Mouse (Mus musculus): ENCODE results near the gene Gsk3a. TPM values are rescaled to one million over a fixed set of nuclear protein-coding genes. Genes with fewer than 3 reads are reported as not detected.

The Gsk3a gene
- polyA plus RNA-seq, 1 experiment from 2014 or later = 8.2 TPM

- no peak for ATAC-seq (ENCODE audit: extremely low read depth, insufficient number of reproducible peaks, low FRiP score, low TSS enrichment)
- Histone ChIP-seq H3K9ac (peak overlapping the region; percentile 100), H3K27me3 (replicated peaks) (no peaks in the 10 kb centered on the region), H3K27ac (replicated peaks) (peak overlapping the region; percentile 100), H3K4me2 (peak overlapping the region; percentile 96), H3K36me3 (peaks cover 51% of the 10 kb centered on the region), H3K4me1 (peaks cover 65% of the 10 kb centered on the region), H3K4me3 (peak overlapping the region; percentile 99), H3K9me3 (no peaks in the 10 kb centered on the region)
- 53% methylated on average over 20 of the region's 20 CpGs for WGBS
Observed at GRCm38 (mm10) chr7:25246079-25246758, 8.6 kb upstream of the Gsk3a start.

GRCm38 (mm10) chr7:25244562-25245369 is 7.1 kb upstream of the Gsk3a start:
- H3K9ac ChIP-seq = peak overlapping the region; percentile 45; the same call in 1 of the 2 replicates
- peaks cover 59% of the 10 kb centered on the region for H3K36me3 ChIP-seq
- no peak overlapping the region for H3K4me3 ChIP-seq
- H3K27ac ChIP-seq (replicated peaks) = peak overlapping the region; percentile 100
- peaks cover 74% of the 10 kb centered on the region for H3K4me1 ChIP-seq
- H3K9me3 ChIP-seq = no peaks in the 10 kb centered on the region
- H3K4me2 ChIP-seq = no peak overlapping the region
- 87% methylated on average over 30 of the region's 30 CpGs for WGBS
- no peak for ATAC-seq (ENCODE audit: extremely low read depth, insufficient number of reproducible peaks, low FRiP score, low TSS enrichment)
- no peaks in the 10 kb centered on the region for H3K27me3 ChIP-seq (replicated peaks)

GRCm38 (mm10) chr7:25243361-25243760 is 5.7 kb upstream of the Gsk3a start:
- ATAC-seq (ENCODE audit: extremely low read depth, insufficient number of reproducible peaks, low FRiP score, low TSS enrichment) = no peak
- Histone ChIP-seq H3K4me1 (peaks cover 81% of the 10 kb centered on the region), H3K36me3 (peaks cover 59% of the 10 kb centered on the region), H3K4me3 (no peak overlapping the region), H3K27ac (replicated peaks) (no peak overlapping the region; the same call in 1 of the 2 replicates), H3K9me3 (no peaks in the 10 kb centered on the region), H3K27me3 (replicated peaks) (no peaks in the 10 kb centered on the region), H3K4me2 (no peak overlapping the region), H3K9ac (peak overlapping the region; percentile 56)
- WGBS = 89% methylated on average over 4 of the region's 4 CpGs

GRCm38 (mm10) chr7:25241062-25241461 is 3.4 kb upstream of the Gsk3a start:
- Histone ChIP-seq H3K4me2 (no peak overlapping the region), H3K27ac (replicated peaks) (peak overlapping the region; percentile 70), H3K4me1 (peaks cover 70% of the 10 kb centered on the region), H3K4me3 (no peak overlapping the region), H3K9me3 (no peaks in the 10 kb centered on the region), H3K36me3 (peaks cover 57% of the 10 kb centered on the region), H3K27me3 (replicated peaks) (no peaks in the 10 kb centered on the region), H3K9ac (peak overlapping the region; percentile 41; the same call in 1 of the 2 replicates)
- WGBS = 19% methylated on average over 2 of the region's 2 CpGs
- no peak for ATAC-seq (ENCODE audit: extremely low read depth, insufficient number of reproducible peaks, low FRiP score, low TSS enrichment)

GRCm38 (mm10) chr7:25240631-25241030 is 3.0 kb upstream of the Gsk3a start:
- H3K4me2 ChIP-seq = no peak overlapping the region

GRCm38 (mm10) chr7:25238829-25239623 is 1.4 kb upstream of the Gsk3a start:
- Histone ChIP-seq H3K27me3 (replicated peaks) (no peaks in the 10 kb centered on the region), H3K4me3 (peak overlapping the region; percentile 79), H3K9me3 (no peaks in the 10 kb centered on the region), H3K36me3 (peaks cover 51% of the 10 kb centered on the region), H3K4me1 (peaks cover 63% of the 10 kb centered on the region), H3K4me2 (peak overlapping the region; percentile 86), H3K27ac (replicated peaks) (peak overlapping the region; percentile 86), H3K9ac (peak overlapping the region; percentile 73)
- WGBS = 2% methylated on average over 30 of the region's 30 CpGs
- ATAC-seq (ENCODE audit: extremely low read depth, insufficient number of reproducible peaks, low FRiP score, low TSS enrichment) = peak; percentile 16

More at GRCm38 (mm10) chr7:25240631-25241030, 3.0 kb upstream of the Gsk3a start:
- peaks cover 52% of the 10 kb centered on the region for H3K36me3 ChIP-seq
- peak overlapping the region; percentile 70 for H3K27ac ChIP-seq (replicated peaks)
- ATAC-seq (ENCODE audit: extremely low read depth, insufficient number of reproducible peaks, low FRiP score, low TSS enrichment) = no peak
- peaks cover 70% of the 10 kb centered on the region for H3K4me1 ChIP-seq
- WGBS = 56% methylated on average over 7 of the region's 7 CpGs
- no peaks in the 10 kb centered on the region for H3K27me3 ChIP-seq (replicated peaks)
- no peaks in the 10 kb centered on the region for H3K9me3 ChIP-seq
- H3K4me3 ChIP-seq = no peak overlapping the region
- H3K9ac ChIP-seq = peak overlapping the region; percentile 8; the same call in 1 of the 2 replicates

- Histone ChIP-seq H3K27me3 (replicated peaks) (no peaks in the 10 kb centered on the region), H3K9ac (peak overlapping the region; percentile 73), H3K9me3 (no peaks in the 10 kb centered on the region), H3K4me2 (peak overlapping the region; percentile 86), H3K4me3 (peak overlapping the region; percentile 79), H3K36me3 (peaks cover 51% of the 10 kb centered on the region), H3K4me1 (peaks cover 55% of the 10 kb centered on the region), H3K27ac (replicated peaks) (peak overlapping the region; percentile 86)
- ATAC-seq (ENCODE audit: extremely low read depth, insufficient number of reproducible peaks, low FRiP score, low TSS enrichment) = peak; percentile 81
- 0% methylated on average over 23 of the region's 23 CpGs for WGBS
Observed at GRCm38 (mm10) chr7:25238015-25238706, 510 bp upstream of the Gsk3a start.

GRCm38 (mm10) chr7:25235526-25235925 is 2.1 kb downstream of the Gsk3a start:
- no peak for ATAC-seq (ENCODE audit: extremely low read depth, insufficient number of reproducible peaks, low FRiP score, low TSS enrichment)
- Histone ChIP-seq H3K27me3 (replicated peaks) (no peaks in the 10 kb centered on the region), H3K9ac (peak overlapping the region; percentile 97; the same call in 1 of the 2 replicates), H3K36me3 (peaks cover 52% of the 10 kb centered on the region), H3K4me2 (0 out of 2 replicates have a peak overlapping the region, but pooled peaks have one; percentile 86), H3K27ac (replicated peaks) (no peak overlapping the region), H3K4me1 (peaks cover 41% of the 10 kb centered on the region), H3K9me3 (no peaks in the 10 kb centered on the region), H3K4me3 (peak overlapping the region; percentile 79; the same call in 1 of the 2 replicates)
- 92% methylated on average over 5 of the region's 5 CpGs for WGBS

- ATAC-seq (ENCODE audit: extremely low read depth, insufficient number of reproducible peaks, low FRiP score, low TSS enrichment) = no peak
- H3K27ac ChIP-seq (replicated peaks) = no peak overlapping the region
- H3K27me3 ChIP-seq (replicated peaks) = no peaks in the 10 kb centered on the region
- H3K9me3 ChIP-seq = no peaks in the 10 kb centered on the region
- no peak overlapping the region for H3K4me3 ChIP-seq
- 68% methylated on average over 2 of the region's 2 CpGs for WGBS
- H3K4me2 ChIP-seq = no peak overlapping the region
- no peak overlapping the region for H3K9ac ChIP-seq
- H3K36me3 ChIP-seq = peaks cover 74% of the 10 kb centered on the region
- H3K4me1 ChIP-seq = peaks cover 23% of the 10 kb centered on the region
Observed at GRCm38 (mm10) chr7:25233061-25233460, 4.6 kb downstream of the Gsk3a start.

GRCm38 (mm10) chr7:25232101-25232648 is 5.5 kb downstream of the Gsk3a start:
- Histone ChIP-seq H3K9me3 (no peaks in the 10 kb centered on the region), H3K27me3 (replicated peaks) (no peaks in the 10 kb centered on the region), H3K4me2 (no peak overlapping the region), H3K4me3 (no peak overlapping the region), H3K4me1 (peaks cover 23% of the 10 kb centered on the region), H3K27ac (replicated peaks) (no peak overlapping the region), H3K36me3 (peaks cover 83% of the 10 kb centered on the region), H3K9ac (no peak overlapping the region)
- WGBS = 61% methylated on average over 5 of the region's 5 CpGs
- no peak for ATAC-seq (ENCODE audit: extremely low read depth, insufficient number of reproducible peaks, low FRiP score, low TSS enrichment)

All from heart, embryonic 13.5 days (tissue).